7 mouse cellular contexts compared by ENCODE assay signal in the genomic region with DNA sequence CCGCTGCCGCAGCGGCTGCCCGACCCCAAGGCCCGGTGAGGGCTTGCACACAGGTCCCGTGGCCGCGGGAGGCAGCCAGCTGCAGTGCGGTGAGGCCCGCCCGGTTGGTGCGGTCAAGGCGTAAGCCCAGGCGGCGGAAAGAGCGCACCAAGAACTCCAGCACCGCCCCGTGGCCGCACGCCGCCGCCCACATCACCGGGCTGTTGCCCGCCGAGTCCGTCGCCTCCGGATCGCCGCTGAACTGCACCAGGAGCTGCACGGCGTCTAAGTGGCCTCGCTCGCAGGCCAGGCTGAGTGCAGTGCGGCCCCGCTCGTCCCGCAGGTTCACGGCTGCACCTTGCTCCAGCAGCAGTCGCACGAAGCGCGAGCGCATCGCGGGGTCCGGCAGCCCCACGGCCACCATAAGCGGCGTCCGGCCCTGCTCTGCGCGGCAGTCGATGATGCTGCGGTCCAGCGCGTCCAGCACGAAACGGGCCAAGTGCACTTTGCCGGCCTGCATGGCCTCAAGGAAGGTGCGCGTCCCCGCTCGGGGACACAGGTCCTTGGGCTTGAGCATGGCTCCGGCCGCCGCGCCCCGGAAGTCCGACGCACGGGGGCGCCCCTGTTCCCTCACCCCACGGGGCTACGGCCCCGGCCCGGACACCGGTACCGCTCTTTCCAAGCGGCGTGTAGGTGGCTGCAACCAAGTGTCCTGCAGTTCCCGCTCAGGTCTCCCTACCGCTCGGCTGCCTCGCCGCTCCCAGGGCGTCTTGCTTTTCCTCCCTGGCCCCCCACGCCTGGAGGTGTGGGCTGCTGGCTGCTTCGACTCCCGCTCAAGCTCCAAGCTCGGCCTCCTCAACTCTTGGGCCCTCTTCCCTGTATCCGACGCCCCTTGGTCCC. TPM values are rescaled to one million over a fixed set of nuclear protein-coding genes. Genes with fewer than 3 reads are reported as not detected.
DNase-seq lines count a peak whose midpoint lies in the region; ATAC-seq and TF ChIP-seq lines count a peak whose summit lies in the region.

No protein-coding gene starts in this region.

- H3K27ac ChIP-seq in embryonic facial prominence, embryonic 11.5 days (replicated peaks; ENCODE audit: low read depth, low read length), result no peak overlapping the region
- peak overlapping the region; percentile 30; the same call in 1 of the 2 replicates for H3K27ac ChIP-seq in hindbrain, embryonic 10.5 days
- no peak overlapping the region for H3K27ac ChIP-seq in limb, embryonic 15.5 days
- H3K27ac ChIP-seq in midbrain, postnatal 0 days (ENCODE audit: low read depth, low read length), result no peak overlapping the region

- H3K9me3 ChIP-seq in embryonic facial prominence, embryonic 11.5 days (replicated peaks; ENCODE audit: control insufficient read depth, low read length), result no peaks in the 10 kb centered on the region
- H3K9me3 ChIP-seq in hindbrain, embryonic 10.5 days, result no peaks in the 10 kb centered on the region
- no peaks in the 10 kb centered on the region for H3K9me3 ChIP-seq in limb, embryonic 15.5 days
- no peaks in the 10 kb centered on the region for H3K9me3 ChIP-seq in midbrain, postnatal 0 days (ENCODE audit: low read length)

- H3K27me3 ChIP-seq in embryonic facial prominence, embryonic 11.5 days (ENCODE audit: control insufficient read depth, insufficient read depth, low read length), result peaks cover 87% of the 10 kb centered on the region
- peaks cover 98% of the 10 kb centered on the region for H3K27me3 ChIP-seq in hindbrain, embryonic 10.5 days (ENCODE audit: insufficient read depth, poor library complexity, severe bottlenecking)
- peaks cover 93% of the 10 kb centered on the region for H3K27me3 ChIP-seq in limb, embryonic 15.5 days
- peaks cover 84% of the 10 kb centered on the region for H3K27me3 ChIP-seq in midbrain, postnatal 0 days (ENCODE audit: insufficient read depth, low read length)

- peak; percentile 43 for DNase-seq in urinary bladder, postnatal 14 days (ENCODE audit: low spot score)
- DNase-seq in urinary bladder, postnatal 4 days (ENCODE audit: low spot score in 2 of 2), result no peak
- peak; percentile 47 for DNase-seq in embryonic facial prominence, embryonic 11.5 days (ENCODE audit: low spot score)
- DNase-seq in hindbrain, embryonic 10.5 days (ENCODE audit: low spot score), result peak; percentile 65
- no peak for DNase-seq in midbrain, postnatal 0 days (ENCODE audit: low spot score)

- peak overlapping the region; percentile 32; the same call in 1 of the 2 replicates for H3K9ac ChIP-seq in embryonic facial prominence, embryonic 11.5 days (replicated peaks; ENCODE audit: low read length)
- peak overlapping the region; percentile 26 for H3K9ac ChIP-seq in limb, embryonic 15.5 days
- H3K9ac ChIP-seq in midbrain, postnatal 0 days (replicated peaks; ENCODE audit: low read length, poor library complexity, severe bottlenecking), result peak overlapping the region; percentile 44; the same call in 1 of the 2 replicates

- no peaks in the 10 kb centered on the region for H3K36me3 ChIP-seq in embryonic facial prominence, embryonic 11.5 days (replicated peaks; ENCODE audit: control insufficient read depth, insufficient read depth, low read depth, low read length)
- H3K36me3 ChIP-seq in hindbrain, embryonic 10.5 days, result no peaks in the 10 kb centered on the region
- H3K36me3 ChIP-seq in limb, embryonic 15.5 days, result no peaks in the 10 kb centered on the region
- H3K36me3 ChIP-seq in midbrain, postnatal 0 days (ENCODE audit: insufficient read depth, low read length), result no peaks in the 10 kb centered on the region

- under 1% methylated on average over 87 of the region's 93 CpGs for WGBS in embryonic facial prominence, embryonic 11.5 days
- under 1% methylated on average over 93 of the region's 93 CpGs for WGBS in hindbrain, embryonic 10.5 days
- WGBS in limb, embryonic 15.5 days, result under 1% methylated on average over 93 of the region's 93 CpGs
- WGBS in midbrain, postnatal 0 days, result under 1% methylated on average over 79 of the region's 93 CpGs

- H3K4me2 ChIP-seq in embryonic facial prominence, embryonic 11.5 days (ENCODE audit: low read depth, low read length), result peak overlapping the region; percentile 66
- H3K4me2 ChIP-seq in limb, embryonic 15.5 days, result peak overlapping the region; percentile 84
- H3K4me2 ChIP-seq in midbrain, postnatal 0 days (ENCODE audit: low read depth, low read length, poor library complexity, severe bottlenecking), result peak overlapping the region; percentile 66

- H3K4me3 ChIP-seq in embryonic facial prominence, embryonic 11.5 days (ENCODE audit: low read depth, low read length), result peak overlapping the region; percentile 40
- peak overlapping the region; percentile 53 for H3K4me3 ChIP-seq in hindbrain, embryonic 10.5 days
- peak overlapping the region; percentile 44 for H3K4me3 ChIP-seq in limb, embryonic 15.5 days
- peak overlapping the region; percentile 37 for H3K4me3 ChIP-seq in midbrain, postnatal 0 days (ENCODE audit: low read depth, low read length)

- peak; percentile 16; the same call in 1 of the 2 replicates for TF ChIP-seq CTCF in midbrain, postnatal 0 days (IDR thresholded peaks at IDR 0.05)

- ATAC-seq in embryonic facial prominence, embryonic 11.5 days (replicated peaks; ENCODE audit: insufficient number of reproducible peaks, low FRiP score, low TSS enrichment, low read depth), result peak; percentile 35
- ATAC-seq in limb, embryonic 15.5 days (ENCODE audit: insufficient number of reproducible peaks, low FRiP score, low TSS enrichment, low read depth), result no peak
- no peak for ATAC-seq in midbrain, postnatal 0 days (ENCODE audit: low FRiP score)
- ATAC-seq in frontal cortex, adult (ENCODE audit: low TSS enrichment), result no peak

- H3K4me1 ChIP-seq in embryonic facial prominence, embryonic 11.5 days (ENCODE audit: control insufficient read depth, insufficient read depth, low read length), result peaks cover 13% of the 10 kb centered on the region
- peaks cover 54% of the 10 kb centered on the region for H3K4me1 ChIP-seq in hindbrain, embryonic 10.5 days (replicated peaks)
- H3K4me1 ChIP-seq in limb, embryonic 15.5 days, result peaks cover 39% of the 10 kb centered on the region
- H3K4me1 ChIP-seq in midbrain, postnatal 0 days (ENCODE audit: insufficient read depth, low read length), result peaks cover 12% of the 10 kb centered on the region; the same call in 1 of the 2 replicates

RNA-seq across cellular contexts. Expression of a gene that starts 0.6 kb away (rescaled TPM):
- polyA plus RNA-seq in embryonic facial prominence, embryonic 11.5 days (2014; fragmentation: Nextera tagmentation; extraction: Ambion mirVana), result 0.04 TPM in 1 of 2 replicates, not detected in the other
- not detected in 2 replicates for polyA plus RNA-seq in hindbrain, embryonic 10.5 days (2016; fragmentation: Nextera tagmentation; extraction: Ambion mirVana)
- 0.05 TPM in 2 replicates for polyA plus RNA-seq in limb, embryonic 15.5 days (2015; fragmentation: Nextera tagmentation; extraction: Ambion mirVana)
- 0.22 TPM in 1 of 2 replicates, not detected in the other for total RNA-seq in midbrain, postnatal 0 days (2014; rRNA removed)
- polyA plus RNA-seq in midbrain, postnatal 0 days (2015; fragmentation: Nextera tagmentation; extraction: Ambion mirVana), result 0.04 TPM in 1 of 2 replicates, not detected in the other

RNA-seq across cellular contexts. Expression of a gene that starts 25.1 kb away (rescaled TPM):
- 0.22 and 0.40 TPM in 2 replicates for polyA plus RNA-seq in embryonic facial prominence, embryonic 11.5 days (2014; fragmentation: Nextera tagmentation; extraction: Ambion mirVana)
- 0.31 and 0.43 TPM in 2 replicates for polyA plus RNA-seq in hindbrain, embryonic 10.5 days (2016; fragmentation: Nextera tagmentation; extraction: Ambion mirVana)
- 1.4 and 1.6 TPM in 2 replicates for polyA plus RNA-seq in limb, embryonic 15.5 days (2015; fragmentation: Nextera tagmentation; extraction: Ambion mirVana)
- total RNA-seq in midbrain, postnatal 0 days (2014; rRNA removed), result 0.52 and 2.4 TPM in 2 replicates
- 0.53 and 0.63 TPM in 2 replicates for polyA plus RNA-seq in midbrain, postnatal 0 days (2015; fragmentation: Nextera tagmentation; extraction: Ambion mirVana)

RNA-seq across cellular contexts. Expression of a gene that starts 40.0 kb away (rescaled TPM):
- 0.50 and 0.92 TPM in 2 replicates for polyA plus RNA-seq in embryonic facial prominence, embryonic 11.5 days (2014; fragmentation: Nextera tagmentation; extraction: Ambion mirVana)
- 0.25 and 0.90 TPM in 2 replicates for polyA plus RNA-seq in hindbrain, embryonic 10.5 days (2016; fragmentation: Nextera tagmentation; extraction: Ambion mirVana)
- 8.3 and 8.6 TPM in 2 replicates for polyA plus RNA-seq in limb, embryonic 15.5 days (2015; fragmentation: Nextera tagmentation; extraction: Ambion mirVana)
- 107 and 120 TPM in 2 replicates for total RNA-seq in midbrain, postnatal 0 days (2014; rRNA removed)
- 65.5 and 66.1 TPM in 2 replicates for polyA plus RNA-seq in midbrain, postnatal 0 days (2015; fragmentation: Nextera tagmentation; extraction: Ambion mirVana)

RNA-seq across cellular contexts. Expression of a gene that starts 42.4 kb away (rescaled TPM):
- polyA plus RNA-seq in embryonic facial prominence, embryonic 11.5 days (2014; fragmentation: Nextera tagmentation; extraction: Ambion mirVana), result 22.8 and 25.8 TPM in 2 replicates
- 22.1 and 22.9 TPM in 2 replicates for polyA plus RNA-seq in hindbrain, embryonic 10.5 days (2016; fragmentation: Nextera tagmentation; extraction: Ambion mirVana)
- 18.1 and 19.8 TPM in 2 replicates for polyA plus RNA-seq in limb, embryonic 15.5 days (2015; fragmentation: Nextera tagmentation; extraction: Ambion mirVana)
- total RNA-seq in midbrain, postnatal 0 days (2014; rRNA removed), result 13.5 and 17.4 TPM in 2 replicates
- 12.6 and 13.3 TPM in 2 replicates for polyA plus RNA-seq in midbrain, postnatal 0 days (2015; fragmentation: Nextera tagmentation; extraction: Ambion mirVana)

RNA-seq across cellular contexts. Expression of a gene that starts 59.3 kb away (rescaled TPM):
- 0.52 and 0.66 TPM in 2 replicates for polyA plus RNA-seq in embryonic facial prominence, embryonic 11.5 days (2014; fragmentation: Nextera tagmentation; extraction: Ambion mirVana)
- 0.50 and 0.55 TPM in 2 replicates for polyA plus RNA-seq in hindbrain, embryonic 10.5 days (2016; fragmentation: Nextera tagmentation; extraction: Ambion mirVana)
- polyA plus RNA-seq in limb, embryonic 15.5 days (2015; fragmentation: Nextera tagmentation; extraction: Ambion mirVana), result 3.1 and 3.4 TPM in 2 replicates
- total RNA-seq in midbrain, postnatal 0 days (2014; rRNA removed), result 1.5 and 3.4 TPM in 2 replicates
- polyA plus RNA-seq in midbrain, postnatal 0 days (2015; fragmentation: Nextera tagmentation; extraction: Ambion mirVana), result 0.74 and 0.79 TPM in 2 replicates

Comparison
In these comparisons a context has a peak if more than half of its experiments do, and no peak if none do; other contexts are left out.
1. DNase-seq: peak in urinary bladder, postnatal 14 days (single experiment), embryonic facial prominence, embryonic 11.5 days (single experiment) and hindbrain, embryonic 10.5 days (single experiment); none in urinary bladder, postnatal 4 days (0 of 2) and midbrain, postnatal 0 days (single experiment).
2. Peak in every context shown above with its lines, with median percentiles within 50 percentile points of each other: H3K4me2 ChIP-seq, H3K4me3 ChIP-seq and H3K9ac ChIP-seq.